Mouse (Mus musculus): Measurements from ENCODE around the gene Rnf169.

GRCm38 (mm10) chr7:99978041-99978440 lies 2.2 kb downstream of the Rnf169 start:
- TF ChIP-seq CTCF (IDR thresholded peaks at IDR 0.05; ENCODE audit: low read depth) (no peak), EP300 (IDR thresholded peaks at IDR 0.05; ENCODE audit: low read depth) (no peak)
